Comparison of ENCODE assay signal across 8 mouse cellular contexts in genomic region chrX:169969765-169970164, GRCm38 (mm10). TPM values are rescaled to one million over a fixed set of nuclear protein-coding genes. Genes with fewer than 3 reads are reported as not detected.
DNase-seq lines count a peak whose midpoint lies in the region; ATAC-seq lines count a peak whose summit lies in the region.
"Not testable (repeated sequence)": the region's sequence is repeated elsewhere in the genome, so short reads cannot be mapped to it uniquely, and the experiment has no call there.

No protein-coding gene starts in this region.

- not testable (repeated sequence) for H3K9me3 ChIP-seq in forebrain, embryonic 16.5 days (ENCODE audit: control insufficient read depth, low read length); hindbrain, embryonic 16.5 days (ENCODE audit: control insufficient read depth, low read length); neural tube, embryonic 11.5 days (ENCODE audit: control insufficient read depth, low read length)

- H3K4me3 ChIP-seq in forebrain, embryonic 16.5 days (replicated peaks; ENCODE audit: low read length); hindbrain, embryonic 16.5 days (ENCODE audit: low read length); neural tube, embryonic 11.5 days (ENCODE audit: low read depth, low read length): not testable (repeated sequence)

- not testable (repeated sequence) for H3K9ac ChIP-seq in forebrain, embryonic 16.5 days (replicated peaks; ENCODE audit: low read depth, low read length); hindbrain, embryonic 16.5 days (ENCODE audit: low read depth, low read length); neural tube, embryonic 11.5 days (ENCODE audit: low read length)

- H3K4me2 ChIP-seq in forebrain, embryonic 16.5 days (ENCODE audit: low read length); hindbrain, embryonic 16.5 days (ENCODE audit: low read length); neural tube, embryonic 11.5 days (ENCODE audit: low read depth): not testable (repeated sequence)

- not testable (repeated sequence) for H3K27ac ChIP-seq in forebrain, embryonic 16.5 days (ENCODE audit: low read length); hindbrain, embryonic 16.5 days (ENCODE audit: low read depth, low read length); neural tube, embryonic 11.5 days (ENCODE audit: low read depth, low read length)

- not testable (repeated sequence) for H3K36me3 ChIP-seq in forebrain, embryonic 16.5 days (ENCODE audit: control insufficient read depth, insufficient read depth); hindbrain, embryonic 16.5 days (ENCODE audit: control insufficient read depth, insufficient read depth, low read length); neural tube, embryonic 11.5 days (ENCODE audit: control insufficient read depth, insufficient read depth, low read length)

- DNase-seq in NIH3T3 (ENCODE audit: low read depth), result peak; percentile 22
- peak; percentile 23 for DNase-seq in cerebellum, adult 9-11 months
- DNase-seq in left cerebral cortex, adult 11 months (ENCODE audit: low spot score), result peak; percentile 14
- DNase-seq in mesoderm, embryonic 11.5 days (ENCODE audit: low read depth, low spot score), result peak; percentile 41
- DNase-seq in neural tube, embryonic 11.5 days (ENCODE audit: low spot score), result not testable (repeated sequence)
- peak; percentile 2 for DNase-seq in thymus, postnatal 14 days

- 84% methylated on average over 3 of the region's 3 CpGs for WGBS in forebrain, embryonic 16.5 days
- 87% methylated on average over 3 of the region's 3 CpGs for WGBS in hindbrain, embryonic 16.5 days
- 89% methylated on average over 3 of the region's 3 CpGs for WGBS in neural tube, embryonic 11.5 days

- not testable (repeated sequence) for H3K27me3 ChIP-seq in forebrain, embryonic 16.5 days (replicated peaks; ENCODE audit: control insufficient read depth, insufficient read depth, low read length); hindbrain, embryonic 16.5 days (replicated peaks; ENCODE audit: control insufficient read depth, insufficient read depth, low read length); neural tube, embryonic 11.5 days (ENCODE audit: control insufficient read depth, insufficient read depth, low read length)

- not testable (repeated sequence) for H3K4me1 ChIP-seq in forebrain, embryonic 16.5 days (replicated peaks; ENCODE audit: control insufficient read depth, insufficient read depth, low read length); hindbrain, embryonic 16.5 days (ENCODE audit: control insufficient read depth, insufficient read depth, low read depth, low read length); neural tube, embryonic 11.5 days (ENCODE audit: control insufficient read depth, insufficient read depth, low read length)

- peak; percentile 41 for ATAC-seq in forebrain, embryonic 16.5 days
- peak; percentile 41; the same call in 1 of the 2 replicates for ATAC-seq in hindbrain, embryonic 16.5 days
- peak; percentile 43 for ATAC-seq in neural tube, embryonic 11.5 days (ENCODE audit: insufficient read depth, low FRiP score, low TSS enrichment)

RNA-seq across cellular contexts. Expression of gene Gm21887, which starts 39.7 kb away (rescaled TPM):
- polyA plus RNA-seq in forebrain, embryonic 16.5 days (2015; fragmentation: Nextera tagmentation; extraction: Ambion mirVana), result 174 and 293 TPM in 2 replicates
- 91.3 and 180 TPM in 2 replicates for polyA plus RNA-seq in hindbrain, embryonic 16.5 days (2015; fragmentation: Nextera tagmentation; extraction: Ambion mirVana)
- 214 and 267 TPM in 2 replicates for polyA plus RNA-seq in neural tube, embryonic 11.5 days (2014; fragmentation: Nextera tagmentation; extraction: Ambion mirVana)
